Mouse (Mus musculus) adrenal gland, postnatal 25 days (tissue): ENCODE data around the gene Prrt3. TPM values are rescaled to one million over a fixed set of nuclear protein-coding genes. Genes with fewer than 3 reads are reported as not detected.

Source experiments
- DNase-seq: peaks from one replicate; pipeline ENCODE4 v3.0.0; 2021; ENCODE audit warnings: mixed read lengths
- long read RNA-seq: library from polyadenylated mRNA; stranded (forward); transcript quantifications from one replicate; pipeline ENCODE4 v2.0.0, GENCODE M21; 2021
- total RNA-seq: library from RNA; stranded (reverse); gene quantifications from 2 replicates; pipeline ENCODE4 v1.2.3, GENCODE M21; 2021

Prrt3 gene
- total RNA-seq, result 0.30 TPM in 1 of 2 replicates, not detected in the other
- long read RNA-seq, partial matches to known transcripts, result 0 of 1 reads
- long read RNA-seq, other reads (novel, unspliced or antisense), result 1 of 1 reads

DNA sequence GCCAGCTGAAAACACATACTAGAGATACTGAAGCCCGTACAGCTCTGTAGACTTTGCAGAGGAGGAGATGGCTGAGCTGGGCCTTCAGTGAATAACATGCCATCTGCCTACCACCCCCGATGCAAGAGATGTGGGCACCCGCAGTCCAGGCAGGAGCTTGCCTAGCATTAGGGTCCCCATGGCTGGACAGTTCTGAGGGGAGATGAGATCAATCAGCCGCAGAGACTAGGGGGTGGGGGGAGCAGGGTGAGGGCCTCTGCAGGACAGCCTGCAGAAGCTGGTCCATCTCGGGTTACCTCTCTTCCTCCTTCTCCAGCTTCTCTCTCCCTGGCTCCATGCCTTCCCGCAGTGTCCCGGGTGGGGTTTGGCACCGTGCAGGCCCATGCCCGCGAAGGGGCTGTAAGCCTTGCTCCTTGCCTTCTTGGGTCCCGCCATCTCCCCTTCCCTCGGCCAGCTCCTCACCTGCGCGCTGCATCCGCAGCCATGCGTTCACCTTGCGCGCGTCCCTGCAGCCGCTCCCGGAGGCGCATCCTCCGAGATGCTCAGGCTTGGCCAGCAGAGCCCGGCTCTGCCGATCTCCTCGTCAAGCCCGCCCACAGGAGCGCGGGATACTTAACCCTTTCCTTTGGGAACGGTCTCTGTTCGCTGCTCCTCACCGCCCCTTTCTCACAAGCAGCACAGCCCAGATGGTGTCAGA lies at the start of gene Prrt3:
Gene Prrt3 (minus strand): TSS at position 544 of the 697 bp plus-strand sequence.
- DNase-seq, result no peak

DNA sequence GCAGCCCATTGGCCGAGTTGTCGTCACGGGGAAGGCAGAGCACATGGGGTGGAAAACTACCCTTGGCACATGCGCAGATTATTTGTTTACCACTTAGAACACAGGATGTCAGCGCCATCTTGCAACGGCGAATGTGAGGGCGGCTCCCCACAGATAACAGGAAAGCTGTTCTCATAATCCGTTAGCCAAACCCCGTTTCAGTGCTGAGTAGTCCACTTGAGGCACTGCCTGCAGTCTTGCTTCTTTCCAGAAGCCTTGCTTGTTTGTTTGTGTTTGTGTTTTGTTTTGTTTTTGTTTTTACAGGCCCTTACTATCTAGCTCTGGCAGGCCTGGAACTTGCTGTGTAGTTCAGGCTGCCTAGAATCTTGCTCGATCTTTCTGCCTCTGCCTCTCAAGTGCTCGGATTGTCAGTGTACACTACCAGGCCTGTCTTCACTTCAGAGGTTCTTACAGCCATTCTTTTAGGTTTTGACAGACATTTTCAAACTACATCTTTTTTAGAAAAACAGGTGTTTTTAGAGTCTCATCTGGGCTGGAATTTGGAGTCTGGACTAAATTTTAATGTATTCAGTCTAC lies 42.3 kb upstream of the Prrt3 start:
- DNase-seq, result no peak

DNA sequence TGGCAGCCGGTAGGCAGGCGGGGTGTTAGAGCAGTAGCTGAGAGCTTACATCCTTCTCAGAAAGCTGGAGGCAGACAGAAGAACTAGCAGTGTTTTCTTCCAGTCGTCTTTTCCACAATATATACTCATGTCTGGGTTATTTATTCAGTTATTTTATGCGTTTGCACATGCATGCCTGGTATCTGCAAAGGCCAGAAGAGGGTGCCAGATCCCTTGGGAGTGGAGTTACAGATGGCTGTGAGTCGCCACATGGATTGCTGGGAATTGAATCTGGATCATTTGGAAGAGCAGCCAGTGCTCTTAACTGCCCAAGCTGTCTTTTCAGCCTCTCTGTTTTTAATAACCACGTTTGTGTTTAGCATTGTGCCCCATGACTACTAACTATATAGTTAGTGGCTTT lies 39.9 kb upstream of the Prrt3 start:
- no peak for DNase-seq

DNA sequence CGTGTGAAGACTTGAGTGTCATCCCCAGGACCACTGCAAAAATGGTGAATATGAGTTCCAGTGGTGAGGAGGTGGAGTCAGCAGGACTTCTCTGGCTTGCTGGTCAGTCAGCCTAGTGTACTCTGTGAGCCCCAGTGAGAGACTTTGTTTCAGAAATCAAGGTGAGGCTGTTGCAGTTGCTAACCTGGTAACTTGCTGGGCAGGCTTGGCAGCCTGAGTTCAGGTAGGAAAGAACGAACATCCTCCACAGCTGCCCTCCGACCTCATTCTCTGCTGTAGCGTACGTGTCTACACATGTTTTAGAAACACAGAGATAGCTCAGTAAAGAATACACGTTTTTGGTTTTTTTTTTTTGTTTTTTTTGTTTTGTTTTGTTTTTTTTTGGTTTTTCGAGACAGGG lies 33.2 kb upstream of the Prrt3 start:
- DNase-seq, result no peak

DNA sequence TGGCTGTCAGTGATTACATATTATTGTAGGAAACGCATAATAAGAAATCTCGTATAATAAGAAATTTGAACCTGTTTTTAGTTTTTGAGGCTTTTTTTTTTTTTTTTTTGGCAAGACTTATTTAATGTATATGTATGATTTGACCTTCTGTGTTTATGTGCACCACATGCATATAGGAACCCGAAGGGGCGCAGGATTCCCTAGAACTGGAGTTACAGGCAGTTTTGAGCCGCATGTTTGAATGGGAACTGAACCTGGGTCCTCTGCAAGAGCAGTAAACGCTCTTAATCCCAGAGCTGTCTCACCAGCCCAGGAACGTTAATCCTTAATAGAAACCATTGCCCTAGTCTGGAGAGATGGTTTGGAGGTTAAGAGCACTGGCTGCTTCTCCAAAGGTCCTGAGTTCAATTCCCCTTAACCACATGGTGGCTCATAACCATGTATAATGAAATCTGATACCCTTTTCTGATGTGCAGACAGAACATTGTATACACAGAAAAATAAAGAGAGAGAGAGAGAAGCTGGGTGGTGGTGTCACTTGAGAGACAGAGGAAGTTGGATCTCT lies 30.2 kb upstream of the Prrt3 start:
- DNase-seq, result no peak

DNA sequence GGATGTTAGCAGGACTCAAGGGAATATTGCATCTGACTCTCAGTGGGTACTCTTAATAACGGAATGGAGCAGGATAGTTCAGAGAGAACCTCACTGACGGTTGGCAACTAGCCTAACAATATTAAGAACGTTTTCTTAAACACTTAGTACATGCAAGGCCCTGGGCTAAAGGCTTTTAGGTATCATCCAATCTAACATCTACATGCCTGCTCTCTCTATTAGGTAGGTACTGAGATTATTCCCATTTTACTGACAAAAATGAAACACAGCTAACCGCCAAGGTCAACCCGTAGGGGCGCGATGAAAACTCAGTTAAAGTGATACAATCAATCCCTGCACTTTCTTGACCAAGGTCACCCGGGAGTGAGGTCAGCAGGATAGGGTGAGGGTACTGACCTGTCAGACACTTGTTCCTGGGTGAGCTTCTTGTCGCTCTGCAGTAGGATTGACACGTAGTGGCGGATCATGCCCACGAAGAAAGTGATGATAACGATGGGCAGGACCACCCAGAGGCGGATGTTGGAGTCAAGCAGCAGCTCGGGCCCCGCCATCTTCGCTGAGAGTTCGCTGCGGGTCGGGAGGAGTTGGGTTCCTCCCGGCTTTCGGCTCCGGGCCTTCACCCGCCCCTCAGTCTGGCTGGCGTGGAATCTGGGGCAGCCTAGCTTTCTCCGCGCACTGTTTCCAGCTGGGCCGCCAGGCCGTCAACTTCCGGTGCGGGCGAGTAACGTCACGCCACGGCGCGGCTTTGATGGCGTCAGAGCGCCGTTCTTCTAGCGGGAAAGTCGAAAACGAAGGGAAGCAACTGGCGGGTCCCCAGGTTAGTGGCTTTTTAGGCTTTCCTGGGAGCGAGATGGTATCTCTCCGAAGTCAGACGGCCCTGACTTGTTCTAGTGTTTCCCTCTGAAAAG lies 29.5 kb upstream of the Prrt3 start, which contains the start of the genes Emc3 and Fancd2:
Gene Emc3 (minus strand): TSS at position 721 of the 908 bp plus-strand sequence.
Gene Fancd2 (plus strand): TSS at position 751 of the 908 bp plus-strand sequence.
- DNase-seq, result peak; percentile 92

GRCm38 (mm10) chr6:113523420-113523819 lies 21.7 kb upstream of the Prrt3 start:
- DNase-seq, result no peak

DNA sequence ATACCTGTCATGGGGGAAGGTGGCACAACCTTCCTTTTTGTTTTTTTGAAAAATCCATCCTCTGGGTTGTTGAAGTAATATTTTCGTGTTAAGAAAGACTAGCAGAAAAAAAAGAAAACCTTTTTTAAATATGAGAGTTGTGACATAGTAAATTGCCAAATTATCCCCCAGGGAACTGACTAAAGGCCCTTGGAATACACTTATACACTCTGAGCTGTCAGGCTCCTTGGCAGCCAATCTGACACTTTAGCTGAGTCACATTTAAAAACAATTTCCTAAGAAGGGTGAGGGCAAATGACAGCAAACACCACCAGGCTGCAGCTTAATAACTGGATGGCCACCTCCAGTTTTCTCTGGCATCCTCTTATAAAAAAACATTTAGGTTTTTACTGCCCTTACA lies 20.6 kb upstream of the Prrt3 start:
- no peak for DNase-seq

- no peak for DNase-seq
Measured at GRCm38 (mm10) chr6:113517434-113518080, 15.8 kb upstream of the Prrt3 start.

DNA sequence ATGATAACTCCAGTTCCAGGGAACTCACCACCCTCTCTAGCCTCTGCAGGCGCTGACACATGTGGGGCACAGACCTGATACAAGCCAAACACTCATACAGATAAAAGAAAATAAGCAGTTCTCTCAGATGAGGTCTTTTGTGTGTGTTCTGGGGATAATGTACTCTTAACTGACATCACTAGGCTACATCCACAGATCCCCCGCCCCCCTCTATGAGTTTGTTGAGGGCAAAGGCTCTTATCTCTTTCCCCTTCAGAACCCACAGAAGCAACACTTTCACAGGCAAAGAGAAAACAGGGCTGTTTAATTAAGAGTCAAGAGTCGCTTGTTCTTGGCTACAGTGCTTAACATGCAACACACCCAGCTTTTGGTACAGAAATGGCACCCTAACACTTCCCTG lies 12.9 kb upstream of the Prrt3 start:
- no peak for DNase-seq

DNA sequence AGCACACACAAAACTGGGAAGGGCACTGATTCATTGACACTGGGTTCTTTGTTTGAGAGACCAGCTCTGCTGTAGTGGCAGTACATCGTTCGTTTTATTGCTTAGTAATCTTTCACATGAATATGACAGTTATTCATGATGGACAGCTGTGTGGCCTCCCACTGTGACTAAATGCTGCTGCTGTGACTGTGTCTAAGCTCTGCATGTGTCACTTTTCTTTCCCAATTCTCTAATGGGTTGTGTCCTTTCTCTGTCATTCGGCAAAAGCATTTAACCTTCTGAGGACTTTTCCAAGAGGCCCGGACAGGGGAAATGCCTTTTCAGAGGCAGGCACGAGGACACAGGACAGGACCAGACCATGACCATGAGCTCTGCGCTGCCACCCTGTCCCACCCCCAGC lies 12.2 kb upstream of the Prrt3 start:
- no peak for DNase-seq

- DNase-seq, result no peak
Measured at GRCm38 (mm10) chr6:113508947-113509280, 7.2 kb upstream of the Prrt3 start.

GRCm38 (mm10) chr6:113508272-113508946 lies 6.7 kb upstream of the Prrt3 start:
- no peak for DNase-seq

- DNase-seq, result no peak
Measured at GRCm38 (mm10) chr6:113507130-113507529, 5.4 kb upstream of the Prrt3 start.

- no peak for DNase-seq
Measured at GRCm38 (mm10) chr6:113505689-113506088, 4.0 kb upstream of the Prrt3 start.

DNA sequence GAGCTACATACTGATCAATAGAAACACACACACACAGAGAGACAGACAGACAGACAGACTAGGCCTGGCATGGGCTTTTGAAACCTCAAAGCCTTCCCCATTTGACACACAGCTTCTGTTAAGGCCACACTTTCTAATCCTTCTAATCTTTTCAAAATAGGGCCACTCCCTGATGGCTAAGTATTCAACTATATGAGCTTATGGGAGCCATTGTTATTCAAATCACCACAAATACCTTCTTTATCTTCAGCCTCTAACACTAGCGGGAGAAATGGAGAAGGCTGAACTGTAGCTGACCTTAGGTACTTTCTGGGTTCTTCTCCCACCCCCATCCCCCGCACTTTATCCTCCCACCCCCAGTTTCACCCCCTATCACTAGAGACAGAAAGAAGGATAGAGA lies 1.1 kb upstream of the Prrt3 start:
- DNase-seq, result no peak

DNA sequence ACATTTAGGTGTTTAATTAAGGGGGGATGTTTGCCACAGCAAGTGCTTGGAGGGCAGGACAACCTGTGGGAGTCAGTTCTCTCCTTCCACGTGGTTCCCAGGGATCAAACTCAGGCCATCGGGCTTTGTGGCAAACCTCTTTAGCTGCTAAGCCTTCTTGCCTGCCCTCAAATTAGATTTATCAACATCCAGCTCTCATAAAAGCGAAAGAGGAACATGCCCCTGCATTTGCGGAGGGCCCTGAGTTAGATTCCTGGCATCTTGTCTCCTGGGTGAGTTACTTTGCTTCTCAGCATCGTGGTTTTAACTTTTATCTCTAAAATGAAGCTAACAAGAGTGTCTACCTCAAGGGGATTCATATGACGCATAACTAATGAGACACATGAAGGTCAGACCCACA lies 2.4 kb downstream of the Prrt3 start:
- no peak for DNase-seq

DNA sequence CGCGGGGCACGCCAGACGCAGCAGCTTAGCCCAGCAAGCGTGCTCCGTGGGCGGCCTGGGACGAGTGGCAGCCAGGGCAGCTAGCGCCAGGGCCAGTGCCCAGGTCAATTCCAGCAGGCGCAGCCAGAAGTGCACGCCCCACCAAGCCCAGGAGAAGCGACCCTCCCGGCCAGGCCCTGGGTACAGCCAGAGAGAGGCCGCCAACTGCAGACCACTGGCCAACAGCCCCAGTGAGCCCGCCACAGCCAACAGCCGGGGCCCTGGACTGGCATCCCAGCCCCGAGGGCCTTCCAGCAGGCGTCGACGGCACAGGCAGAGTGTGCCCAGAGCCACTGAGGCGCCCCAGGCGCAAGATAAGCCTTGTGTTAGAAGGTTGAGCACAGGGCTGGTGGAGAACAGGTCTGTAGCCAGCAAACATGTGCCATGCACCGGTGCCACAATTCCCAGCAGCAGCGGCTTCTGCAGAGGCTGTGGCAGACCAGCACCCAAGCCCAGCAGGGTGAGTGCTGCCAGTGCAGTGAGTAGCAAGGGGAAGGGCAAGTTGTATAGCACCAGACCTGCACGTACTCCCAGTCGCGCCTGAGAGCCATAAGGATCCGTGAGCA lies 6.6 kb downstream of the Prrt3 start:
- no peak for DNase-seq

GRCm38 (mm10) chr6:113494258-113494788 lies 7.4 kb downstream of the Prrt3 start:
- DNase-seq, result peak; percentile 79

DNA sequence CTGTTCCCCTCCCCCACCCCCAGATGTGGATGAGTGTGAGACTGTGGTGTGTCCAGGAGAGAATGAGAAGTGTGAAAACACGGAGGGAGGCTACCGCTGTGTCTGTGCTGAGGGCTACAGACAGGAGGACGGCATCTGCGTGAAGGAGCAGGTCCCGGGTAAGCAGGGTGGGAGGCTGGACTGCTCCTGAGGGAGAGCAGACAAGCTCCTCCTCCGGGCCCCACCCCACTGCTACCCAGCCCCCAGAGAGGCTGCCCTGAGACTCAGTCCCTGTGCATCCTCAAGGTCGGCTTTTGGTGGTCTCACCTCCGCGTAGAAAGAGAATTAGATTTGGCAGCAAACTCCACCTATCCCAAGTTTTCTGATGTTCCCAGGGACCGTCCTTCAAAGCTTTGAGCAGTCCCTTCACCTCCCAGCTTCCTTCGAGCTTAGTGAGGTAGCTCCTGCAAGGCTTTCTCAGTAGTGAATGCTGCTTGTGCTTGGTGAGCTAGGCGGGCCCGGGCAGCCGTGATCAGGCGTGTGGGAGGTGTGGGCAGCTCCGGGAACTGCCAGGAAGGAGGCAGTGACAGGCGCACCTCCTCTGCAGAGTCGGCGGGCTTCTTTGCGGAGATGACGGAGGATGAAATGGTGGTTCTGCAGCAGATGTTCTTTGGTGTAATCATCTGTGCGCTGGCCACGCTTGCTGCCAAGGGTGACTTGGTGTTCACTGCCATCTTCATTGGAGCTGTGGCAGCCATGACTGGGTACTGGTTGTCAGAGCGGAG lies 9.4 kb downstream of the Prrt3 start:
- no peak for DNase-seq
